Mouse (Mus musculus) cerebellum, adult 18-20 months (tissue): ENCODE measurements around the gene Padi1.

ENCODE experiments used
- DNase-seq, 2 experiments: peaks; one replicate each; pipeline ENCODE4 v3.0.0; 2021

Padi1 gene

DNA sequence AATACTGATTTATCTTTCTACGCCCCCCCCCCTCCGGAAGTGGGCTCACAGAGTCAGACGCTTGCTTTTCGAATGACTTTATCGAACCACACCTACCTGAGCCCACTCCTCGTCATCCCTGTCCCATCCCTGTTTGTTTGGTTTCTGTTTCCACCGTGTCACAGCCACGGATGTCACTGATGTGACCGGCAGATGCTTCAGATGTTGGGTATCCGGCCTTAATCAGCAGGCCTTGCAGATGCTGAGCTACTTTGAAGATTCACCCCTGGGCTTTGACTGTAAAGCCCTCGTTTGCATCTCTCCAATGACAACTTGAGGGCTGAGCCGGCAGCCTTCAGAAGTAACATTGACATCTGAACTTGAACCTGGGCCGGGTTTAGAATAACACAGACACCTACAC lies 69.0 kb downstream of the Padi1 start:
- no peak for DNase-seq

DNA sequence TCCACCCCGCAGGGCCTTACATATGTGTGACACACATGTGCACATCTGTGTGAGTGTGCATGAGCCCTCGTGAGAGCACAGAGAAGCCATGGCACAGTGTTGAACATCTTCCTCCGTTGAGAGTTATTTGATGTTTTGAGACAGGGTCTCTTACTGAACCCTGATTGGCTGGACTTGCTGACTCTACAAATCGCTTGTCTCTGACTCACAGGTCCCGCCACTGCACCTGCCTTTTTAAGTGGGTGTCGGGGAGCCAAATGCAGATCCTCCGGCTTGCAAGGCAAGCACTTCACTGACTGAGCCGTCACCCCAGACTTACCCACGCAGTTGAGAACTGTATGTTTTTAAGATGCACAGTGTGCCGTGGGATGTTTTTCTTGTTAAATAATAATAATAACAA lies 69.7 kb downstream of the Padi1 start:
- no peak for DNase-seq

DNA sequence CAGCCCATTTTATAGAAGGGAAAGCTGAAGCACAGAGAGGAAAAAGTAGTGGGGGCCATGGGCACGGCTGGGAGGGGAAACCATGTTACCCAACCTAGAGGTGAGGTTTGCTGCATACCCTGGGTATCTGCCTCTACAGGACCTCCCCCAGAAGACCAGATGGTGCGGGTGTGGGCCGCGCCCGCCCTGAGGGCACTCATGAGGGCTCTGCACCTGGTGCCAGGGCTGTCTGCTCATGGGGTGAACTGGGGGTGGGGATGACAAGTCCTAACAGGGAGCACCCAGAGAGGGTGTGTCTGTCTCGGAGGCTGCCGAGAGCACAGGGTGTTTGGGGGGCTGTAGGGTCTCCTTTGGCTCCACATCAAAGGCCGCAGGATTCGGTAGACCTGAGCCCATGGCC lies 70.7 kb downstream of the Padi1 start:
- DNase-seq: no peak

DNA sequence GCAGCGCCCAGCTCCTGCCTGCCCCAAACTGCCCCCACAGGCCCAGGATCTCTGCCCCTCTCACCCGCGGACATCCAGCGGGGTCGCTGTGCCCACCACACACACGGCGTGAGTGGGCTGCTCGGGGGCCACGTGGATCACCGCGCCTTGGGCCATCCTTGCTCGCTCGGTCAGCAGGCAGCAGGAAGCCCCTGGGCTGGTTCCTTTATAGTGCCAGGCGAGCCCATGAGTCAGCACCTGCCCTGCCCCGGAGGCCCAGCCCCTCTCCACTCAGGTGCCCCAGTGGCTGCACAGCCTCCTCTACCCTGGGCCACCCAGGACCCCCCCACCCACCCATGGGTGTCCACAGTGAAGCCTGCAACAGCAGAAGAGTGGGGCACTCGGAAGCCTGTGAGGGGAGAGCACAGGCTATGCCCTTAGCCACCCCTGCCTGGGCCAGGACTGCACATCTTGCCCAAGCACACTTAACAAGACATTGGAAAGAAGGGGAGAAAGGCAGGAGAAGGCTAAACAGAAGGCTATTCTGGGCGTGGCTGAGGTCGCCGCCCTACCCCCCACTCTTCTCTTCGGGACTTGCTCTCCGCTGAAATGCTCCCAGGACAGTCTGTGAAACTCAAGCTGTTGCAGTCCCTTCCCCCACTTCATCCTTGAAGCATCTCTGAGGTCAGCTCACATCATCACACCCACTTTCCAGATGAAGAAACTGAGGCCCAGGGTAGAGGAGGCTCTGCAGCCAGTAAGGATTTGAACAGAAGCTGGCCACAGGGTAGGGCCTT lies 71.4 kb downstream of the Padi1 start, which contains the start of gene Padi4:
Gene Padi4 (minus strand): TSS at position 212 of the 776 bp plus-strand sequence.
- no peak for DNase-seq

DNA sequence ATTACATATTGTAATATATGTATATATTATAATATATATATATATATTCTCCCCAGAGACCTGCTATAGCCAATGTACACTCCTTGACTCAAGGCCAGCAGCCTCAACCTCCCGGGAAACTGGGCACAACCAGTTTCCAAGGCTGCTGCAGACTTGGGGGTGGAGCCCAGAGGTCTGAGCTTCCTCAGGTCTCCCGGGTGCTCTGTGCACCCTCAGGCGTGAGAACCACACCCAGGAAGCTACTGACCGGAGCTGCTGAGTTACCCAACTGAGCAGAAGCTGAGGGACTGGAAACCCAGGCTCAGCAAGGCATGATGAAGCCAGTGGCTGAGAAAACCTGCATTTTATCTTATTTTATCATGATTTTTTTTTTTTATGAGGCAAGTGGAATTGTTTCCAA lies 74.5 kb downstream of the Padi1 start:
- no peak for DNase-seq

DNA sequence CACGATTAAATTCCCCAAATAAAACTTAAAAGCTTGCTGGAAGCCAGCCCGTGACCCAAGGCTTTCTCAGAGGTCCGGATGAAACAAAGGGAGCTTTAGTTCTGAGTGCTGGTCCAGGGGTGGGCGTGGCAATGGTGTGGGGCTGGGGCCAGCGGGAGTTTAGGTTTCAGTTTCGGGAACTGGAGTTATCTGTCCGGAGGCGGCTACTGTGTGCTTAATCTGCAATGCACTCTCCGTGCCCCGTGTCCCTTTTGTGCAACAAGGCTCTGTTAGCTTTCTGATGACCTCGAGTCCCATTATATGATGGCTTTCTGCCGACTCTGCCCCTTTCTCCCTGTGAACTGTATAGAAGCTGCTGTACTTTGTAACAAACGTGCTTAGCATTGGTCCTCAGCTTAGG lies 75.1 kb downstream of the Padi1 start:
- no peak for DNase-seq

DNA sequence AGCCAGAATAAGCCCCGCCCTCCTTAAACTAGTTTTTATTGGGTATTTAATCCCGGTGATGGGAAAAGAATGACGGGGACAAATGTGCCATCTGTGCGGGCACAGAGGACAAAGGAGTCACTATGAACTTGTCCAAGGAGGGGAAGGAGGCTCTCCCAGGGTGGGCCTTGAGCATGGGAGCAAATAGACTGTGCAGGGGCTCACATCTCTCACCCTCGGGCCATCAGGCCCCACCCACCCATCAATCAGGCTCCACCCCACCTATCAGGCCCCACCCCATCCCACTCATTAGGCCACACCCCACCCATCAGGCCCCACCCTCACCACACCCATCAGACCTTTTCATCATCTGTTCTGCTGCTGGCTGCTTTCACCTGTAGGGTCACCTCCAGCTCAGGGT lies 76.6 kb downstream of the Padi1 start:
- no peak for DNase-seq

DNA sequence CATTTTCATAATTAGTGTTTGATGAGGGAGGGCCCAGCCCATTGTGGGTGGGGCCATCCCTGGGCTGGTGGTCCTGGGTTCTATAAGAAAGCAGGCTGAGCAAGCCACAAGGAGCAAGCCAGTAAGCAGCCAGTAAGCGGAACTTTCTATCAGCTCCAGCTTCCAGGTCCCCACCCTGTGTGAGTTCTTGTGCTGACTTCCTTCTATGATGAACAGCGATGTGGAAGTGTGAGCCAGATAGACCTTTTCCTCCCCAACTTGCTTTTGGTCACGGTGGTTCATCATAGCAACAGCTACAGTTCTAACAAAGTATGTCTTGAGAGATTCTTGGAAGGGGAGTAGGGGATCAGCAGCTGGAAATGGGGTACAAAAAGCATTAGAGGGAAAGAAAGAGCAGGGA lies 79.6 kb downstream of the Padi1 start:
- no peak for DNase-seq

DNA sequence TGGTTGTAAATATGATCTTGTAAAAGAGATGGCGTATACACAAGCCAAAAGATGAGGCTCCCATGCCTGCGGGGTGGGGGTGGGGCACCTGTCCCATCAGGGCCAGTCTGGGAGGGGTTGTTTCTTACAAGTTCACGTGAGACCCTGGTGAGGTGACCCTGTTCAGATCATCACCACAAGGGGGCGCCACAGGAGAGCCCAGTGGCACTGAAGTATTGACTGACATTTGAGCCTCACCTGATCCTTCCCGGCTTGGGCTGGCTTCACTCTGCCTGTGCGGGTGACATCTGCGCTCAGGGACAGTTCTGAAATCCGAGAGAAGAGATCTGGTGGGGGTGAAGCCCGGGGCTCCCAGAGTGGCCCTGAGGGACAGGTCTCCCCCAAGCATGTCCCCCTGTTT lies 82.4 kb downstream of the Padi1 start:
- DNase-seq: peak; percentile 20 to 40
